In genomic region chr7:101422069-101422468, GRCm38 (mm10) we compare ENCODE assay signal across 9 mouse cellular contexts. TPM values are rescaled to one million over a fixed set of nuclear protein-coding genes. Genes with fewer than 3 reads are reported as not detected.
DNase-seq lines count a peak whose midpoint lies in the region; ATAC-seq lines count a peak whose summit lies in the region.
"Had no signal": no experiment of that assay in that cellular context is flagged by ENCODE, and none has a peak within 500 bp of the region (broad histone marks: within the 10 kb centered on the region; RNA-seq: fewer than 3 reads in every experiment).

No protein-coding gene starts in this region.

- H3K4me2 ChIP-seq in liver, embryonic 13.5 days, result peak overlapping the region; percentile 41
- H3K4me2 ChIP-seq in liver, embryonic 11.5 days, result no peak overlapping the region
- peak overlapping the region; percentile 55 for H3K4me2 ChIP-seq in midbrain, embryonic 16.5 days (ENCODE audit: low read length)

- no peaks in the 10 kb centered on the region for H3K36me3 ChIP-seq in liver, embryonic 13.5 days
- no peaks in the 10 kb centered on the region for H3K36me3 ChIP-seq in liver, embryonic 11.5 days (ENCODE audit: control insufficient read depth, insufficient read depth, low read length)
- no peaks in the 10 kb centered on the region for H3K36me3 ChIP-seq in midbrain, embryonic 16.5 days (ENCODE audit: control insufficient read depth, insufficient read depth, low read length)

- no peak for DNase-seq in liver, embryonic 13.5 days
- no peak for DNase-seq in liver, embryonic 11.5 days (ENCODE audit: low spot score)
- DNase-seq in c-Kit-positive CD71-positive TER-119-positive erythroid progenitor cells, embryonic 14.5 days (ENCODE audit: low spot score), result peak; percentile 45
- DNase-seq in forelimb bud, embryonic 11.5 days (ENCODE audit: low read depth, low spot score), result peak; percentile 63
- no peak for DNase-seq in frontal cortex, postnatal 25 days (ENCODE audit: low spot score in 2 of 2)
- no peak for DNase-seq in heart, adult 18-20 months
- no peak for DNase-seq in left cerebral cortex, adult 9 months (ENCODE audit: low spot score in 2 of 2)

- H3K9me3 ChIP-seq in liver, embryonic 13.5 days (replicated peaks), result no peaks in the 10 kb centered on the region
- H3K9me3 ChIP-seq in liver, embryonic 11.5 days (ENCODE audit: control insufficient read depth, low read length), result no peaks in the 10 kb centered on the region
- H3K9me3 ChIP-seq in midbrain, embryonic 16.5 days (replicated peaks; ENCODE audit: control insufficient read depth, low read length, poor library complexity, severe bottlenecking), result no peaks in the 10 kb centered on the region

- H3K4me1 ChIP-seq in liver, embryonic 13.5 days (replicated peaks), result peaks cover 20% of the 10 kb centered on the region
- H3K4me1 ChIP-seq in liver, embryonic 11.5 days (replicated peaks; ENCODE audit: control insufficient read depth, insufficient read depth, low read length), result peaks cover 5% of the 10 kb centered on the region; the same call in 1 of the 2 replicates
- H3K4me1 ChIP-seq in midbrain, embryonic 16.5 days (ENCODE audit: control insufficient read depth, insufficient read depth, low read length), result peaks cover 25% of the 10 kb centered on the region

- 37% methylated on average over 3 of the region's 3 CpGs for WGBS in liver, embryonic 13.5 days (ENCODE audit: insufficient replicate concordance)
- WGBS in liver, embryonic 11.5 days, result 32% methylated on average over 3 of the region's 3 CpGs
- 9% methylated on average over 3 of the region's 3 CpGs for WGBS in midbrain, embryonic 16.5 days

- no peak overlapping the region for H3K4me3 ChIP-seq in liver, embryonic 13.5 days (replicated peaks)
- no peak overlapping the region for H3K4me3 ChIP-seq in liver, embryonic 11.5 days (ENCODE audit: low read depth, low read length)
- peak overlapping the region; percentile 38 for H3K4me3 ChIP-seq in midbrain, embryonic 16.5 days (ENCODE audit: low read depth, low read length)

- peaks cover 43% of the 10 kb centered on the region for H3K27me3 ChIP-seq in liver, embryonic 13.5 days
- H3K27me3 ChIP-seq in liver, embryonic 11.5 days (replicated peaks; ENCODE audit: control insufficient read depth, insufficient read depth, low read length), result peaks cover 15% of the 10 kb centered on the region
- no peaks in the 10 kb centered on the region for H3K27me3 ChIP-seq in midbrain, embryonic 16.5 days (ENCODE audit: control insufficient read depth, insufficient read depth, low read depth, low read length)

- no peak for ATAC-seq in liver, embryonic 13.5 days (ENCODE audit: low read depth)
- ATAC-seq in liver, embryonic 11.5 days (replicated peaks; ENCODE audit: low FRiP score), result no peak
- peak; percentile 18; the same call in 1 of the 2 replicates for ATAC-seq in midbrain, embryonic 16.5 days

- H3K9ac ChIP-seq in liver, embryonic 13.5 days, result no peak overlapping the region
- no peak overlapping the region for H3K9ac ChIP-seq in liver, embryonic 11.5 days (ENCODE audit: low read depth, low read length)
- peak overlapping the region; percentile 60 for H3K9ac ChIP-seq in midbrain, embryonic 16.5 days (ENCODE audit: low read depth, low read length)

- H3K27ac ChIP-seq in liver, embryonic 13.5 days, result no peak overlapping the region
- H3K27ac ChIP-seq in liver, embryonic 11.5 days (ENCODE audit: low read depth, low read length), result no peak overlapping the region
- no peak overlapping the region for H3K27ac ChIP-seq in midbrain, embryonic 16.5 days (ENCODE audit: low read length)

RNA-seq across cellular contexts. Expression of gene Pde2a, which starts 0.6 kb away (rescaled TPM):
- polyA plus RNA-seq in liver, embryonic 13.5 days (2015; fragmentation: Nextera tagmentation; extraction: Ambion mirVana), result 4.0 and 6.7 TPM in 2 replicates
- polyA plus RNA-seq in liver, embryonic 11.5 days (2014; fragmentation: Nextera tagmentation; extraction: Ambion mirVana), result 14.4 and 15.0 TPM in 2 replicates
- polyA plus RNA-seq in midbrain, embryonic 16.5 days (2015; fragmentation: Nextera tagmentation; extraction: Ambion mirVana), result 31.6 and 35.5 TPM in 2 replicates
- total RNA-seq in heart, adult 18-20 months (2021), result 10 to 100 TPM; 43.4 to 49.6 TPM

RNA-seq across cellular contexts. Expression of gene Gm45837, which starts 11.4 kb away (rescaled TPM):
- 0.31 and 3.1 TPM in 2 replicates for polyA plus RNA-seq in liver, embryonic 13.5 days (2015; fragmentation: Nextera tagmentation; extraction: Ambion mirVana)
- polyA plus RNA-seq in liver, embryonic 11.5 days (2014; fragmentation: Nextera tagmentation; extraction: Ambion mirVana), result 2.1 TPM in 1 of 2 replicates, not detected in the other
- 0.65 and 0.69 TPM in 2 replicates for polyA plus RNA-seq in midbrain, embryonic 16.5 days (2015; fragmentation: Nextera tagmentation; extraction: Ambion mirVana)
- total RNA-seq in heart, adult 18-20 months (2021), result 1 to 10 TPM; 2.6 to 3.0 TPM
- total RNA-seq: heart, postnatal 14 days had no signal

Comparison
In these comparisons a context has a peak if more than half of its experiments do, and no peak if none do; other contexts are left out.
1. DNase-seq: peak in c-Kit-positive CD71-positive TER-119-positive erythroid progenitor cells, embryonic 14.5 days (single experiment) and forelimb bud, embryonic 11.5 days (single experiment); none in liver, embryonic 13.5 days (single experiment), liver, embryonic 11.5 days (single experiment), frontal cortex, postnatal 25 days (0 of 2), heart, adult 18-20 months (0 of 2) and left cerebral cortex, adult 9 months (0 of 2).